Mouse (Mus musculus) heart, postnatal 0 days (tissue): ENCODE data around the gene Olfr1395. TPM values are rescaled to one million over a fixed set of nuclear protein-coding genes. Genes with fewer than 3 reads are reported as not detected.
A peak's percentile ranks its signal among the peaks of the same experiment; 100 is the strongest.

Experiments used
- ATAC-seq: fragments of 200-750 bp; cut with Nextera tagmentation; 2 replicates; pipeline ENCODE4 v1.8.0; 2017; ENCODE audit warnings: low read depth, moderate number of reproducible peaks, moderate library complexity; ENCODE audit not compliant: insufficient read depth
- DNase-seq: peaks from one replicate; pipeline ENCODE4 v3.0.0-alpha.2; 2016; ENCODE audit warnings: low spot score
- H3K27ac ChIP-seq: fragments of 300-500 bp; sonication (generic); 2 replicates; pipeline ENCODE4 v1.5.1; 2014; ENCODE audit warnings: low read depth, mild to moderate bottlenecking
- H3K27me3 ChIP-seq: fragments of 300-500 bp; sonication (generic); 2 replicates; pipeline ENCODE4 v1.6.1; 2014; ENCODE audit warnings: low read length, mixed read lengths; ENCODE audit not compliant: control insufficient read depth, insufficient read depth
- H3K36me3 ChIP-seq: fragments of 300-500 bp; sonication (generic); replicated peaks from 2 replicates; pipeline ENCODE4 v1.6.1; 2014; ENCODE audit warnings: low read length, mixed read lengths; ENCODE audit not compliant: control insufficient read depth, insufficient read depth
- H3K4me1 ChIP-seq: fragments of 300-500 bp; sonication (generic); 2 replicates; pipeline ENCODE4 v1.6.1; 2014; ENCODE audit warnings: antibody characterized with exemption; ENCODE audit not compliant: control insufficient read depth, insufficient read depth
- H3K4me2 ChIP-seq: fragments of 300-500 bp; sonication (generic); 2 replicates; pipeline ENCODE4 v1.6.1; 2014; ENCODE audit warnings: low read depth, mild to moderate bottlenecking, low read length, moderate library complexity
- H3K4me3 ChIP-seq: fragments of 300-500 bp; sonication (generic); 2 replicates; pipeline ENCODE4 v1.5.1; 2014; ENCODE audit warnings: low read depth, low read length
- H3K9ac ChIP-seq: fragments of 300-500 bp; sonication (generic); replicated peaks from 2 replicates; pipeline ENCODE4 v1.6.1; 2014; ENCODE audit warnings: low read depth, low read length, mixed read lengths
- H3K9me3 ChIP-seq: fragments of 300-500 bp; sonication (generic); replicated peaks from 2 replicates; pipeline ENCODE4 v1.6.1; 2016; ENCODE audit warnings: low read length; ENCODE audit not compliant: control insufficient read depth
- CTCF ChIP-seq: IDR thresholded peaks from 2 replicates; pipeline ENCODE4 v1.5.1; 2016; ENCODE audit warnings: antibody characterized with exemption, control low read depth, low read depth
- EP300 ChIP-seq: IDR thresholded peaks from 2 replicates; pipeline ENCODE4 v1.6.1; 2016; ENCODE audit warnings: antibody characterized with exemption, low read depth
- WGBS: fragments of 180-500 bp; shearing (Covaris S2); extraction: QIAGEN DNeasy Blood & Tissue Kit; methylation state at CpG from one replicate; pipeline ENCODE4 v1.1.7; 2014; 5-methylcytosine and 5-hydroxymethylcytosine counted together
- polyA plus RNA-seq: library from polyadenylated mRNA; unstranded; fragments of >200 nt; fragmentation: Nextera tagmentation; extraction: Ambion mirVana; gene quantifications from 2 replicates; pipeline ENCODE4 v1.2.1, GENCODE M21; 2015
- total RNA-seq: library from RNA; depleted of rRNA; stranded (reverse); fragments of >200 nt; gene quantifications from 2 replicates; pipeline ENCODE4 v1.2.3, GENCODE M21; 2014; ENCODE audit warnings: low replicate concordance; rRNA removed

Gene Olfr1395
- total and polyA plus RNA-seq, 2 experiments from 2014 or later = not detected

DNA sequence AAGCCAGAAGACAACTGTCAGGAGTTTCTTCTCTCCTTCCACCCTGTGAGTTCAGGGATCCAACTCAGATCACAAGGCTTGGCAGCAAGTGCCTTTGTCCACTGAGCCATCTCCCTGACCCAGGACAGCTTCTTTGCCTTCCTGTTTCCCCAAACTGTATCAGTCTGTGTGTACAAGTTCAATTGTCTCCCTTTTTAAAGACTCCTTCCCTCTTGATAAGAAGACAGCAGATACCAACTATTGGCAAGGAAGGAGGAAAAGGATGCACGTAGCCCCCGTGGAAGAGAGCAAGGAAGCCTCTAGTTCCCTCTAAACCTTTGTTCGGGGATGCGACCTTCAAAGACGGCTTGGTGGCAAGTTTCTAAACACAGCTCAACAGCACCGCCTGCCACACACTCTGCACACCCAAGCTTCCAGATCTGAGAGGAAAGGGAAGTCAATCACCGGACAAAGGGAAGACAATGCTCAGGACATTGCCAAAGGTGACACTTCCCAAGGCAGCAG, 53.8 kb downstream of the Olfr1395 start:
- DNase-seq = peak; percentile 17
- no peaks in the 10 kb centered on the region for H3K27me3 ChIP-seq
- WGBS = 53% methylated on average over 7 of the region's 7 CpGs
- H3K27ac ChIP-seq = peak overlapping the region; percentile 65
- H3K9me3 ChIP-seq = no peaks in the 10 kb centered on the region
- no peak overlapping the region for H3K4me3 ChIP-seq
- TF ChIP-seq CTCF (no peak), EP300 (peak; percentile 67; the same call in 1 of the 2 replicates)
- ATAC-seq = peak; percentile 55; the same call in 1 of the 2 replicates
- H3K4me1 ChIP-seq = no peaks in the 10 kb centered on the region
- H3K9ac ChIP-seq = no peak overlapping the region
- H3K36me3 ChIP-seq = no peaks in the 10 kb centered on the region
- no peak overlapping the region for H3K4me2 ChIP-seq

Other genes starting within 250 kb of the Olfr1395 start
- gene Gm5431, start 240.1 kb upstream of the Olfr1395 start, total RNA-seq = 0.08 and 0.92 TPM in 2 replicates
- gene Gm5431, start 240.1 kb upstream of the Olfr1395 start, polyA plus RNA-seq = 0.11 and 0.12 TPM in 2 replicates
- 0.42 and 0.93 TPM in 2 replicates for gene Psme2b, start 196.1 kb upstream of the Olfr1395 start, total RNA-seq
- gene Psme2b, start 196.1 kb upstream of the Olfr1395 start, polyA plus RNA-seq = 2.6 and 3.5 TPM in 2 replicates
- gene Olfr56, start 163.4 kb upstream of the Olfr1395 start, total RNA-seq = 1.7 TPM in 1 of 2 replicates, not detected in the other
- 0.05 TPM in 1 of 2 replicates, not detected in the other for gene Olfr56, start 163.4 kb upstream of the Olfr1395 start, polyA plus RNA-seq
- gene 9930111J21Rik1, start 162.9 kb upstream of the Olfr1395 start, total RNA-seq = 2.5 and 4.9 TPM in 2 replicates
- gene 9930111J21Rik1, start 162.9 kb upstream of the Olfr1395 start, polyA plus RNA-seq = 0.49 and 0.52 TPM in 2 replicates
- not detected in 2 replicates for gene Gm12185, start 150.0 kb upstream of the Olfr1395 start, total RNA-seq
- gene Gm12185, start 150.0 kb upstream of the Olfr1395 start, polyA plus RNA-seq = 0.03 TPM in 1 of 2 replicates, not detected in the other
- 0.39 TPM in 1 of 2 replicates, not detected in the other for gene Tgtp1, start 148.1 kb upstream of the Olfr1395 start, total RNA-seq
- 0.14 and 0.25 TPM in 2 replicates for gene Tgtp1, start 148.1 kb upstream of the Olfr1395 start, polyA plus RNA-seq
- 2.7 and 8.2 TPM in 2 replicates for gene 9930111J21Rik2, start 91.0 kb upstream of the Olfr1395 start, total RNA-seq
- gene 9930111J21Rik2, start 91.0 kb upstream of the Olfr1395 start, polyA plus RNA-seq = 1.1 and 1.2 TPM in 2 replicates
- 0.08 TPM in 1 of 2 replicates, not detected in the other for gene Tgtp2, start 78.1 kb upstream of the Olfr1395 start, total RNA-seq
- gene Tgtp2, start 78.1 kb upstream of the Olfr1395 start, polyA plus RNA-seq = 0.36 and 0.54 TPM in 2 replicates
- 2.0 and 2.1 TPM in 2 replicates for gene Ifi47, start 65.7 kb upstream of the Olfr1395 start, total RNA-seq
- gene Ifi47, start 65.7 kb upstream of the Olfr1395 start, polyA plus RNA-seq = 1.4 and 1.8 TPM in 2 replicates
- gene Olfr1396, start 27.4 kb upstream of the Olfr1395 start, total RNA-seq = 20.3 TPM in 1 of 2 replicates, not detected in the other
- 0.45 and 0.59 TPM in 2 replicates for gene Olfr1396, start 27.4 kb upstream of the Olfr1395 start, polyA plus RNA-seq
- not detected in 2 replicates for gene Olfr1394, start 12.1 kb downstream of the Olfr1395 start, total RNA-seq
- gene Olfr1394, start 12.1 kb downstream of the Olfr1395 start, polyA plus RNA-seq = not detected in 2 replicates
- 14.5 and 33.4 TPM in 2 replicates for gene Btnl9, start 44.9 kb downstream of the Olfr1395 start, total RNA-seq
- gene Btnl9, start 44.9 kb downstream of the Olfr1395 start, polyA plus RNA-seq = 11.2 and 12.2 TPM in 2 replicates
- 7.4 and 22.9 TPM in 2 replicates for gene Zfp62, start 61.0 kb downstream of the Olfr1395 start, total RNA-seq
- gene Zfp62, start 61.0 kb downstream of the Olfr1395 start, polyA plus RNA-seq = 19.0 and 20.4 TPM in 2 replicates
- gene Mgat1, start 101.9 kb downstream of the Olfr1395 start, total RNA-seq = 115 and 163 TPM in 2 replicates
- 42.3 and 45.7 TPM in 2 replicates for gene Mgat1, start 101.9 kb downstream of the Olfr1395 start, polyA plus RNA-seq
- not detected in 2 replicates for gene Olfr1393, start 136.0 kb downstream of the Olfr1395 start, total RNA-seq
- gene Olfr1393, start 136.0 kb downstream of the Olfr1395 start, polyA plus RNA-seq = 0.19 and 0.30 TPM in 2 replicates
- gene Olfr1392, start 143.0 kb downstream of the Olfr1395 start, total RNA-seq = not detected in 2 replicates
- gene Olfr1392, start 143.0 kb downstream of the Olfr1395 start, polyA plus RNA-seq = not detected in 2 replicates
- gene Olfr10, start 162.5 kb downstream of the Olfr1395 start, total RNA-seq = not detected in 2 replicates
- not detected in 2 replicates for gene Olfr10, start 162.5 kb downstream of the Olfr1395 start, polyA plus RNA-seq
- gene Olfr1391, start 180.5 kb downstream of the Olfr1395 start, total RNA-seq = not detected in 2 replicates
- gene Olfr1391, start 180.5 kb downstream of the Olfr1395 start, polyA plus RNA-seq = not detected in 2 replicates
- not detected in 2 replicates for gene Olfr1390, start 192.9 kb downstream of the Olfr1395 start, total RNA-seq
- not detected in 2 replicates for gene Olfr1390, start 192.9 kb downstream of the Olfr1395 start, polyA plus RNA-seq